Mouse (Mus musculus) midbrain, embryonic 13.5 days (tissue): ENCODE measurements around the gene Olfr975. TPM values are rescaled to one million over a fixed set of nuclear protein-coding genes. Genes with fewer than 3 reads are reported as not detected.

Experiments used
- polyA plus RNA-seq: library from polyadenylated mRNA; unstranded; fragments of >200 nt; fragmentation: Nextera tagmentation; extraction: Ambion mirVana; gene quantifications from 2 replicates; pipeline ENCODE4 v1.2.1, GENCODE M21; 2015

Olfr975 gene
- polyA plus RNA-seq, 1 experiment from 2014 or later = 0.05 TPM

Other genes with a start within 250 kb of the Olfr975 start
- not detected in 2 replicates for gene Olfr149, start 244.9 kb downstream of the Olfr975 start, polyA plus RNA-seq
- not detected in 2 replicates for gene Olfr965, start 240.7 kb downstream of the Olfr975 start, polyA plus RNA-seq
- gene Olfr150, start 221.1 kb downstream of the Olfr975 start, polyA plus RNA-seq = not detected in 2 replicates
- gene Olfr967, start 205.8 kb downstream of the Olfr975 start, polyA plus RNA-seq = not detected in 2 replicates
- gene Olfr968, start 168.8 kb downstream of the Olfr975 start, polyA plus RNA-seq = not detected in 2 replicates
- not detected in 2 replicates for gene Olfr969, start 161.1 kb downstream of the Olfr975 start, polyA plus RNA-seq
- not detected in 2 replicates for gene Olfr970, start 143.2 kb downstream of the Olfr975 start, polyA plus RNA-seq
- gene Olfr971, start 115.2 kb downstream of the Olfr975 start, polyA plus RNA-seq = not detected in 2 replicates
- not detected in 2 replicates for gene Olfr972, start 85.6 kb downstream of the Olfr975 start, polyA plus RNA-seq
- gene Olfr229, start 44.7 kb downstream of the Olfr975 start, polyA plus RNA-seq = not detected in 2 replicates
- not detected in 2 replicates for gene Olfr974, start 14.5 kb downstream of the Olfr975 start, polyA plus RNA-seq
- gene Olfr976, start 9.1 kb upstream of the Olfr975 start, polyA plus RNA-seq = not detected in 2 replicates
- not detected in 2 replicates for gene Olfr978, start 40.1 kb upstream of the Olfr975 start, polyA plus RNA-seq
- gene Olfr979, start 51.4 kb upstream of the Olfr975 start, polyA plus RNA-seq = not detected in 2 replicates
- not detected in 2 replicates for gene Olfr980, start 57.5 kb upstream of the Olfr975 start, polyA plus RNA-seq
- gene Olfr981, start 69.4 kb upstream of the Olfr975 start, polyA plus RNA-seq = not detected in 2 replicates
- not detected in 2 replicates for gene Olfr982, start 121.8 kb upstream of the Olfr975 start, polyA plus RNA-seq
- gene Olfr983, start 141.5 kb upstream of the Olfr975 start, polyA plus RNA-seq = not detected in 2 replicates
- not detected in 2 replicates for gene Olfr984, start 162.2 kb upstream of the Olfr975 start, polyA plus RNA-seq
- gene Olfr985, start 178.1 kb upstream of the Olfr975 start, polyA plus RNA-seq = not detected in 2 replicates
- gene Tmem225, start 196.1 kb upstream of the Olfr975 start, polyA plus RNA-seq = not detected in 2 replicates
- 0.08 TPM in 1 of 2 replicates, not detected in the other for gene Olfr986, start 228.9 kb upstream of the Olfr975 start, polyA plus RNA-seq
- gene Zfp202, start 240.3 kb upstream of the Olfr975 start, polyA plus RNA-seq = 9.5 and 9.6 TPM in 2 replicates